Mouse (Mus musculus) intestine, embryonic 14.5 days (tissue): ENCODE results near the gene Mtch2. TPM values are rescaled to one million over a fixed set of nuclear protein-coding genes. Genes with fewer than 3 reads are reported as not detected.

Experiments
- ATAC-seq: fragments of 200-750 bp; cut with Nextera tagmentation; replicated peaks from 2 replicates; pipeline ENCODE4 v1.8.0; 2017; ENCODE audit warnings: low read depth, moderate number of reproducible peaks, moderate TSS enrichment, moderate library complexity; ENCODE audit not compliant: low FRiP score, low TSS enrichment
- DNase-seq: peaks from one replicate; pipeline ENCODE4 v3.0.0-alpha.2; 2018; ENCODE audit warnings: low spot score
- H3K27ac ChIP-seq: fragments of 300-500 bp; sonication (generic); 2 replicates; pipeline ENCODE4 v1.5.1; 2014; ENCODE audit warnings: low read depth, mild to moderate bottlenecking, control low read depth
- H3K27me3 ChIP-seq: fragments of 300-500 bp; sonication (generic); replicated peaks from 2 replicates; pipeline ENCODE4 v1.6.1; 2014; ENCODE audit warnings: low read length, control low read depth; ENCODE audit not compliant: control insufficient read depth, insufficient read depth
- H3K36me3 ChIP-seq: fragments of 300-500 bp; sonication (generic); 2 replicates; pipeline ENCODE4 v1.6.1; 2014; ENCODE audit warnings: low read length, control low read depth; ENCODE audit not compliant: control insufficient read depth, insufficient read depth
- H3K4me1 ChIP-seq: fragments of 300-500 bp; sonication (generic); replicated peaks from 2 replicates; pipeline ENCODE4 v1.6.1; 2014; ENCODE audit warnings: low read length, control low read depth, mixed read lengths; ENCODE audit not compliant: control insufficient read depth, insufficient read depth
- H3K4me2 ChIP-seq: fragments of 300-500 bp; sonication (generic); 2 replicates; pipeline ENCODE4 v1.6.1; 2014; ENCODE audit warnings: low read length
- H3K4me3 ChIP-seq: fragments of 300-500 bp; sonication (generic); 2 replicates; pipeline ENCODE4 v1.5.1; 2014; ENCODE audit warnings: low read depth, low read length, control low read depth, mixed read lengths
- H3K9ac ChIP-seq: fragments of 300-500 bp; sonication (generic); 2 replicates; pipeline ENCODE4 v1.6.1; 2014; ENCODE audit warnings: mild to moderate bottlenecking, low read length
- H3K9me3 ChIP-seq: fragments of 300-500 bp; sonication (generic); 2 replicates; pipeline ENCODE4 v1.6.1; 2016; ENCODE audit warnings: low read length, control low read depth; ENCODE audit not compliant: control insufficient read depth
- WGBS: fragments of 180-500 bp; shearing (Covaris S2); extraction: QIAGEN DNeasy Blood & Tissue Kit; methylation state at CpG from one replicate; pipeline ENCODE4 v1.1.7; 2014; 5-methylcytosine and 5-hydroxymethylcytosine counted together
- polyA plus RNA-seq: library from polyadenylated mRNA; unstranded; fragments of >200 nt; fragmentation: Nextera tagmentation; extraction: Ambion mirVana; gene quantifications from 2 replicates; pipeline ENCODE4 v1.2.1, GENCODE M21; 2014

Gene Mtch2
- polyA plus RNA-seq, 1 experiment from 2014 or later, result 311 TPM

DNA sequence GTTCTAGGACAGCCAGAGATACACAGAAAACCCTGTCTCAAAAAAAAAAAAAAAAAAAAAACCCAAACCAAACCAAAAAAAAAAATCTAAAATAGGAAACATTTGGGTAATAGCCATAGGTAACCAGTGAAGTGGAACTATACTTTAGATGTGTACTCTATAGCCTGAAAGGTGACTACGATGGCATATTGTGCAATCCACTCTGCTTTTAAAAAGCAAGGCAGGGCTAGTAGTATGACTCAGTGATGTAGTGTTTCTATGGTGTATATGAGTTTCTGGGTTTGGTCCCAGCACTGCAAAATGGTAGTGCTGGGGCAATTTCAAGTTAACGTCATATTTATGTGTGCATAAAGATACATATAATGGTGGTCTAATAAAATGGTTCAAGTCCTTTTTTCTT lies 59.8 kb downstream of the Mtch2 start:
- Histone ChIP-seq H3K9ac (no peak overlapping the region), H3K4me3 (no peak overlapping the region), H3K36me3 (peaks cover 64% of the 10 kb centered on the region), H3K4me2 (no peak overlapping the region), H3K4me1 (peaks cover 20% of the 10 kb centered on the region), H3K27me3 (no peaks in the 10 kb centered on the region), H3K9me3 (no peaks in the 10 kb centered on the region), H3K27ac (no peak overlapping the region)
- DNase-seq, result no peak
- WGBS, result 92% methylated on average over 2 of the region's 2 CpGs
- ATAC-seq, result no peak

DNA sequence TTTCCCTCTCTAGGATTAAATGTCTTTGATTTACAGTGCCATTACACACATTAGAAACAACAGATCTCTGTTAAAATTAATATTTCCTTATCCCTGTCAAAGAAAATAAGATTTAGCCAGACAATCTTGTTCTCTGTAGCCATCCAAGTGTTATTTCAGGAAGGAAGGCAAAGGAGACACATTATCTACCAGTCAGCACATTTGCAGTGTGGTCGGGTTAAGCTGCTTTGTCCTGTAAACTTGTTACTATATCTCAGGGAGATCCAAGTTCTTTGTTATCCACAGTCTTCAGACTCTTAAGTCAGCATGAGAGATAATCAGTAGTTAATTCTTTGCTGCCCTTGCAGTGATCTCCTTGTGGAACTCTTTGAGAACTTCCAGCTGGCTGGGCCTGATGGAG lies 63.9 kb downstream of the Mtch2 start:
- Histone ChIP-seq H3K4me2 (no peak overlapping the region), H3K36me3 (peaks cover 79% of the 10 kb centered on the region), H3K4me1 (peaks cover 8% of the 10 kb centered on the region), H3K9ac (no peak overlapping the region), H3K27ac (no peak overlapping the region), H3K4me3 (no peak overlapping the region), H3K27me3 (no peaks in the 10 kb centered on the region), H3K9me3 (no peaks in the 10 kb centered on the region)
- WGBS, result 83% methylated on average over 1 of the region's 1 CpGs
- ATAC-seq (no peak), DNase-seq (no peak)

- 90% methylated on average over 1 of the region's 1 CpGs for WGBS
- Histone ChIP-seq H3K4me3 (no peak overlapping the region), H3K27me3 (no peaks in the 10 kb centered on the region), H3K9ac (no peak overlapping the region), H3K36me3 (peaks cover 73% of the 10 kb centered on the region), H3K4me1 (peaks cover 12% of the 10 kb centered on the region), H3K27ac (no peak overlapping the region), H3K9me3 (no peaks in the 10 kb centered on the region), H3K4me2 (no peak overlapping the region)
- DNase-seq (no peak), ATAC-seq (no peak)
Observed at GRCm38 (mm10) chr2:90911668-90912067, 64.7 kb downstream of the Mtch2 start.

GRCm38 (mm10) chr2:90913671-90914070 lies 66.7 kb downstream of the Mtch2 start:
- Histone ChIP-seq H3K27ac (no peak overlapping the region), H3K4me2 (no peak overlapping the region), H3K4me1 (peaks cover 18% of the 10 kb centered on the region), H3K36me3 (peaks cover 56% of the 10 kb centered on the region), H3K9ac (no peak overlapping the region), H3K9me3 (no peaks in the 10 kb centered on the region), H3K27me3 (no peaks in the 10 kb centered on the region), H3K4me3 (no peak overlapping the region)
- WGBS, result 82% methylated on average over 2 of the region's 2 CpGs
- no peak for DNase-seq
- no peak for ATAC-seq

DNA sequence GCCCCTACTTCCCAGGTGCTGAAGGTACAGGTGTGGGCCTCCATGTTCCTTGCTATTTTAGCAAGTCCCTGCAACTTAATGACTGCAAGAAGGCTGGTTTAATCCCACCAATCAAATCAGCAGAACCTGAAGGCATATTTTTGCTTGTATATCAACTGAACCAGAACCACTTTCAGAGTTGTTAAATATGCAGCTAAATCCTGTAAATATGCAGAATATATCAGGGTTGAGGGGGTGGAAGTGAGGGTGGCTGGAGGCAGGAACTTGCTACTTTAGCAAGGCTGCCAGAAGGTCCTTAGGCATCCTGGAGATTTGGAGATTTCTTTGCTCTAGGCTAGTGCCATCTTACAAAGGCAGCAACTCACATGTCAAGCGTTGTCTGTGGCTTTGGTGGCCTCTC lies 68.6 kb downstream of the Mtch2 start:
- Histone ChIP-seq H3K36me3 (peaks cover 38% of the 10 kb centered on the region), H3K4me2 (peak overlapping the region; percentile 86; the same call in 1 of the 2 replicates), H3K4me1 (peaks cover 18% of the 10 kb centered on the region), H3K9ac (no peak overlapping the region), H3K4me3 (no peak overlapping the region), H3K27me3 (no peaks in the 10 kb centered on the region), H3K9me3 (no peaks in the 10 kb centered on the region), H3K27ac (no peak overlapping the region)
- no peak for ATAC-seq
- DNase-seq, result no peak
- WGBS, result 70% methylated on average over 1 of the region's 1 CpGs

Other genes with a start within 250 kb of the Mtch2 start
- gene Nup160, start 169.9 kb upstream of the Mtch2 start, polyA plus RNA-seq, result 53.6 and 62.5 TPM in 2 replicates
- gene Fnbp4, start 101.8 kb upstream of the Mtch2 start, polyA plus RNA-seq, result 87.7 and 99.3 TPM in 2 replicates
- gene Agbl2, start 64.4 kb upstream of the Mtch2 start, polyA plus RNA-seq, result 1.0 and 1.1 TPM in 2 replicates
- gene C1qtnf4, start 38.7 kb downstream of the Mtch2 start, polyA plus RNA-seq, result 9.6 and 11.3 TPM in 2 replicates
- gene Kbtbd4, start 57.6 kb downstream of the Mtch2 start, polyA plus RNA-seq, result 26.3 and 32.4 TPM in 2 replicates
- 244 and 251 TPM in 2 replicates for gene Ndufs3, start 57.7 kb downstream of the Mtch2 start, polyA plus RNA-seq
- gene Celf1, start 93.2 kb downstream of the Mtch2 start, polyA plus RNA-seq, result 70.6 and 73.7 TPM in 2 replicates
- 0.55 and 1.5 TPM in 2 replicates for gene Rapsn, start 188.5 kb downstream of the Mtch2 start, polyA plus RNA-seq
- gene Psmc3, start 206.9 kb downstream of the Mtch2 start, polyA plus RNA-seq, result 280 and 322 TPM in 2 replicates
- gene Slc39a13, start 223.3 kb downstream of the Mtch2 start, polyA plus RNA-seq, result 29.7 and 32.3 TPM in 2 replicates
- gene Spi1, start 235.2 kb downstream of the Mtch2 start, polyA plus RNA-seq, result 5.3 and 6.9 TPM in 2 replicates